Mouse (Mus musculus) thymus, postnatal 14 days (tissue): Measurements from ENCODE around the gene 1700113H08Rik.

Experiments used
- DNase-seq: peaks from one replicate; pipeline ENCODE4 v3.0.0; 2021

1700113H08Rik gene

GRCm38 (mm10) chr10:87057500-87058250, at the start of gene 1700113H08Rik:
TSS of gene 1700113H08Rik (plus strand) at chr10:87058045.
- peak; percentile 23 for DNase-seq

GRCm38 (mm10) chr10:87008215-87008499, 49.7 kb upstream of the 1700113H08Rik start:
- no peak for DNase-seq

GRCm38 (mm10) chr10:87012087-87012486, 45.8 kb upstream of the 1700113H08Rik start:
- no peak for DNase-seq

- DNase-seq = no peak
Measured at GRCm38 (mm10) chr10:87014391-87014965, 43.4 kb upstream of the 1700113H08Rik start.

GRCm38 (mm10) chr10:87015403-87015802, 42.4 kb upstream of the 1700113H08Rik start:
- no peak for DNase-seq

GRCm38 (mm10) chr10:87016151-87016692, 41.6 kb upstream of the 1700113H08Rik start:
- DNase-seq = no peak

- no peak for DNase-seq
Measured at GRCm38 (mm10) chr10:87018876-87019275, 39.0 kb upstream of the 1700113H08Rik start.

- DNase-seq = peak; percentile 21
Measured at GRCm38 (mm10) chr10:87020711-87021110, 37.1 kb upstream of the 1700113H08Rik start.

DNA sequence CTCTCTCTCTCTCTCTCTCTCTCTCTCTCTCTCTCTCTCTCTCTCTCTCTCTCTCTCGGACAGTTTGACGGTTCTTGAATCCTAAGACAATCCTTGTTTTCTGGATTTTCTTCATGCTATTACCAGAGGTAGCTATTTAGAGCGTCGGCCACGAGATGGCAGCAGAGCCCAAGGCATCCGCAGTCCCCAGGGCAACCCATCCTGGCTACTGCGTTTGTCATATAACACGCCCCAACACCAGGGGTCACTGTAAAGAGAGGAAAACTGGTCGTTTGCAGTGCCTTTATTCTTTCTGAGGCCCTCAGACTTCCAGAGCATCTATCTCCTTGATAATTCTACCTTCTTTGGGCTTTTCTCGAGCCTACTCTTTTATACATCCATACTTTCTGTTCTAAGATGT, 33.0 kb upstream of the 1700113H08Rik start:
- DNase-seq = peak; percentile 86

DNA sequence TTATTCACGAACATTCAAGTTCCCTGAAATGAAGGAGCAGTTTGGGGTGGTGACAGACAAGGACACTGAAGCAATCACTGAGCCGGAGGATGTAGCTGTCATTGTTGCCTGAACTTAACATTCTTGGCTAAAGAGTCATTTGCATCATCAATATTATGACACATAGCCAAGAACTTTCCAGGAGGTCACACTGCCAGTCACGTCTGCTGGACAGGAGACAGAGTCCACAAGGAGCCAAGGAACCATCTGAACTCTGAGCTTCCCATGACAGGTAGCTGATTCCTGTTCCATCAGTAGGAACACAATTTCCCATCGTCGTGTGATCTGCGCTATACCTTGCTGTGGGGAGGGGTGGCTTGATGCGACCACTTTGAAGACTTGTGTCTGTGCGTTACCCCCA, 25.1 kb upstream of the 1700113H08Rik start:
- DNase-seq = no peak

GRCm38 (mm10) chr10:87035866-87036265, 22.0 kb upstream of the 1700113H08Rik start:
- no peak for DNase-seq

GRCm38 (mm10) chr10:87036271-87036703, 21.6 kb upstream of the 1700113H08Rik start:
- DNase-seq = no peak

GRCm38 (mm10) chr10:87037062-87037461, 20.8 kb upstream of the 1700113H08Rik start:
- DNase-seq = no peak

- DNase-seq = no peak
Measured at GRCm38 (mm10) chr10:87039340-87039739, 18.5 kb upstream of the 1700113H08Rik start.

DNA sequence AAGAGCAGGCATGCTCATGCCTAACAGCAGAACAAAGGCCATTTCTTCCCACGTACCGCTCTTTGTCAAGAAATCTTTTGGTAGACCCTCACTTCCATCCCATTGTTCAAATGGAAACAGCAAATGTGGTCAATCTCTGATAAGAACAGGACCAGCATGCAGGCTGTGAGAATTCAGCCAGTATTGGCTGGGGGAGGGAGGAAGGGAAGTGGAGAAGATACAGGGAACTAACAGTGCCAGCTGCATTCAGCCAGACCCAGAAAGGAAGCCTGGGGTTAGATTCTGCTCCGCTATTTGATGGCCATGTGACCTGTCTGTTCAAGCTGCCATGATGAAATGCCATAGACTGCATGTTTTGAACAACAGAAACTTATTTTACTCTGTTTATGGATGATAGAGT, 18.0 kb upstream of the 1700113H08Rik start:
- DNase-seq = no peak

DNA sequence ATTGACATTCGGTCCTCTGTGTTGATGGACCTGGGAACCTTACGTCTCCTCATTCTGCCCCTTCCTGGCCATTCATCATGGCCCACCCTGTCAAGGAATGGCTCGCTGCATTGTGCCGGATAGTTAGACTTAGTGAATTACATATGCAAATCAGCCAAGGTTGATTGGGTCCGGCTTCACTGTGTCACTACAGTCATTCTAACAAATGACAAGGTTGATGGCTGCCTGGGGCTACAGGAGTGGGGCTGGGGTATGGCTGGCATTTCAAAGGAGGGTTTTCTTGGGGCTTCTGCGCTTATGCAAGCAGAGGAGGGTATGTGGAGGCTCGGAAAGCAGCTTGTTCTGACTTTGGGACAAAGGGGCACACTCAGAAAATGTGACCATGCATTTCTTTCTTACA, 16.6 kb upstream of the 1700113H08Rik start:
- DNase-seq = no peak

DNA sequence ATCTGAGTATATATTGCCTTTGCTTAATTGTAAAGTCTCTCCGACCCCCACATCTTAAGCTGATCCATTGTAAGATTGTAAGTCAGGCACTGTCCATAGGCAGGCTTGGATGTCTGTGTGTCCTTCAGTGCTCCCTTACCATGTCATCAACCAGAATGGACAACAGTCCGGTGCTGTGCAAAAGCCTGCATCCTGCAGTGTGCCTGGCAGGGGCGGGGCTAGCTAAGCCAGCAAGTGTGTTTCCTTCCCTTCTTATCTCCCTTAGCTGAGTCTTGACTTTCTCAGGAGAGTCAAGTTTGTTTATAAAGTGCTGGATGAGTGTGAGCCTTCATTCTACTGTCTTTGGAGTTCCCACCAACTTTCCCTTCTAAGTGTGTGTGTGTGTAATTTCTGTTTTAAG, 12.6 kb upstream of the 1700113H08Rik start:
- DNase-seq = no peak

DNA sequence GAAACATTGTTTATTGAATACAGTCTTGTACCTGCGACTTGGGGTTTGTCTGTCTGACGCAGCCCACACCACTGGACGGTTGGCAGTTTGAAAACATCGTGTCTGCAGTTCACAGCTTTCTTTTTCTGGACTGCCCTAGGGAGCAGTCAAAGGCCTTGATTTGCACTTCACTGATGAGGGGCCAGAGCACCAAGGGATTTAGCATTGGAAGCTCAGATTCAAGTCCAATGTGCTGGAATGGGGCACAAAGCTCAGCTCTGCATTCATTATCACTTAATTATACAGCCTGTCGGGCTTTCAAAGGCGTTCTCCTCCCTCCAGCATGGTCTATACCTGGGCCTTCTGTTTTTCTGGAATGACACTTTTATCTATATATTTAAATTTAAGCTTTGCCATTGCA, 11.4 kb upstream of the 1700113H08Rik start:
- no peak for DNase-seq

- DNase-seq = peak; percentile 45
Measured at GRCm38 (mm10) chr10:87046931-87047468, 10.8 kb upstream of the 1700113H08Rik start.

DNA sequence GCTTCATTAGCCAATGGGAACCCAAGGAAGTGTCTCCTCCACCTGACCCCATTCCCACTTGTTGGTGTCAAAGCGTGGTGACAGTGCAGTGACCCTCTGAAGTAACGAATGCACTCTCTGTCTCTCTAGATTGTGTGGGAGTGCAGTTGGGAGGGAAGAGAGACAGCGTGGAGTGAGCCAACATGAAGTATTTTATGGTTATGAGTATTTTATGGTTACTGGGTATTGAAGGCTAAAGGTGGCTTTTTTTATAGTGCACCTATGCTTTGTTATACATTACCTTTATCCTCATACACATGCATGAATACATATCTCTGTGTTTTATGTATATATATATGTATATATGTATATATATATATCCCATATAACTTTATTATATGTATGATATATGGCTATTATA, 8.7 kb upstream of the 1700113H08Rik start:
- DNase-seq = no peak

GRCm38 (mm10) chr10:87051714-87052113, 6.1 kb upstream of the 1700113H08Rik start:
- DNase-seq = no peak

DNA sequence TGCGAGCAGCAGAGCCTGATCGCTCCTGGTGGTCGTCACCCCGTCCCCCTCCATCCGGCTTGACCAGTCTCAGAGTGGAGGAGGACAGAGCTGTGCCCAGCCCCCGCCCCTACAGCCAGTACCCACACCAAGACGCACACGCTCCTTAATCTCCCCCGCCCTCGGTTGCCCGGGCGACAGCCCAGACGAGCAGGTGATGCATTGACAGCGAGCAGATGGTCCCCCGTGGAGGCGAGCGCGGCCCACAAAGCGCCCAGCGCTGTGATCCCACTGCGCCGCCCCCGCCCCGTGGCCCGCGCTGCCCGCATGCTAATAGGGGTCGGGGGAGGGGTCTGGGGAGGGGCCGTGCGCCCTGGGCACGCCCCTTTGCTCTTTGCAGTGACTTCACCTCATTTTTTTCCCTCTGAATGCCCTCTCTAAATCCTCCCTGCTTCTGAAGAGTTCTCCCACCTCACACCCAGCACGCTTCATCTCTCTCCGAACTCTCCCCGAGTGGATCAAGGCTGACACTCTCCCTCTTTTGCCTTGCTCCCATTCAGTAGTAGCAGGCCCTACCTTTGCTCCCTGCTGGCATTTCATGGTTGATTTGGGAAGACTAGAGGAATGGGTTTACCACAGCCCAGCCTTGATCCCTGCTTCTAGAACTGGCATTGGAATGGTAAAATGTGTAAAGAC, 543 bp downstream of the 1700113H08Rik start:
- peak; percentile 68 for DNase-seq

DNA sequence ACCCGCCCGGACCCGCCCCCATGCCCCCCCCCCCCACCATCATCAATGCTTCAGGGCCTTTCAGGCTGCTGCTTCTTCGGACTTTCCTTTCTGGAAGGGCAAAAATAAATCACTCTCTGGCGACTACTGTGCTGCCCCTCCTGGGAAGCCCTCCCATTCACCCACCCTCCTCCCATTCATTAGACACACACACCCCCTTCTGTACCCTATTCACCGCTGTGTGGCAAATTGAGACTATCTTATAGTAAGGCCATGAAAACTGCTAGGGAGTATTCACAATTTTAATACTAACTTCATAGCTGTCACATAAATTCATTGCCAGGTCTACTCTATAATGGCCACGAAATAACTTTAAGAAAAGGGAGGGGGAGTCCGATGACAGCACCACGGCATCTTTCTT, 1.1 kb downstream of the 1700113H08Rik start:
- DNase-seq = peak; percentile 18

DNA sequence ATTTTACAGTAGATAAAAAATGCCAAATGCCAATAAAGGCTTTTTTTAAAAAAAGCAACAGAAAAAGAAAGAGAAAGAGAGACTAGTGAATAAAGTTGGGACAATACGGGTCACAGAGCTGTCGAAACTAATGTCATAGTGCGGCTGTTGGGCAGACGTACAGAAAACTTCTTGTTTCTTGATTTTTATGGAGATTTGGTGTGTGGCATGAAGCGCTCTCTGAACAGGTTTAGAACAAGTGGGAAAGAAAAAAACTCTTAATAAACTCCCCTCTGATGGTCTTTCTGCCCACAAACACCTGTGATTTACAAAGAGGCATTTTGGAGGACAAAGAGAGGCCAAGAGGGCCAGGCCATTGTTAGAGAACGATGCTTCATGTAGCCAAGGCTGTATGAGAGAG, 1.6 kb downstream of the 1700113H08Rik start:
- no peak for DNase-seq
